Mouse (Mus musculus): ENCODE data around the gene Gm1673. TPM values are rescaled to one million over a fixed set of nuclear protein-coding genes. Genes with fewer than 3 reads are reported as not detected.

The Gm1673 gene
- total RNA-seq, 2 experiments from 2014 or later: 144 to 149 TPM

Other genes starting within 250 kb of the Gm1673 start
- 100 to 1,000 TPM in 1 of 2 experiments, 10 to 100 TPM in 1; 99.6 to 113 TPM for gene Letm1, start 200.6 kb upstream of the Gm1673 start, total RNA-seq (2021)
- 100 to 1,000 TPM; 157 to 158 TPM for gene Nsd2, start 162.7 kb upstream of the Gm1673 start, total RNA-seq (2021)
- gene Nelfa, start 47.0 kb upstream of the Gm1673 start, total RNA-seq (2021): 10 to 100 TPM; 17.9 to 18.2 TPM
- gene Nat8l, start 12.6 kb downstream of the Gm1673 start, total RNA-seq (2021): 10 to 100 TPM; 76.4 to 77.9 TPM
- gene Poln, start 186.0 kb downstream of the Gm1673 start, total RNA-seq (2021): 1 to 10 TPM in 1 of 2 experiments, under 1 TPM in 1; 0.69 to 1.0 TPM
- gene Haus3, start 186.1 kb downstream of the Gm1673 start, total RNA-seq (2021): 1 to 10 TPM; 5.1 to 5.9 TPM
- 10 to 100 TPM; 61.1 to 70.5 TPM for gene Mxd4, start 204.3 kb downstream of the Gm1673 start, total RNA-seq (2021)

All from left cerebral cortex, postnatal 10 days (tissue).